Mouse (Mus musculus) kidney, postnatal 0 days (tissue): Measurements from ENCODE around the gene Gm7029. TPM values are rescaled to one million over a fixed set of nuclear protein-coding genes. Genes with fewer than 3 reads are reported as not detected.

Source experiments
- ATAC-seq: fragments of 200-750 bp; cut with Nextera tagmentation; replicated peaks from 2 replicates; pipeline ENCODE4 v1.8.0; 2017; ENCODE audit warnings: low read depth, moderate number of reproducible peaks, moderate TSS enrichment, moderate library complexity; ENCODE audit not compliant: low FRiP score
- DNase-seq: peaks from one replicate; pipeline ENCODE4 v3.0.0-alpha.2; 2016; ENCODE audit warnings: low spot score
- H3K27ac ChIP-seq: fragments of 300-500 bp; sonication (generic); 2 replicates; pipeline ENCODE4 v1.5.1; 2014; ENCODE audit warnings: mild to moderate bottlenecking
- H3K27me3 ChIP-seq: fragments of 300-500 bp; sonication (generic); 2 replicates; pipeline ENCODE4 v1.6.1; 2014; ENCODE audit warnings: low read length, mixed read lengths; ENCODE audit not compliant: insufficient read depth
- H3K36me3 ChIP-seq: fragments of 300-500 bp; sonication (generic); 2 replicates; pipeline ENCODE4 v1.6.1; 2014; ENCODE audit warnings: low read length, mixed read lengths; ENCODE audit not compliant: insufficient read depth
- H3K4me1 ChIP-seq: fragments of 300-500 bp; sonication (generic); replicated peaks from 2 replicates; pipeline ENCODE4 v1.6.1; 2014; ENCODE audit warnings: antibody characterized with exemption, low read length, mixed read lengths; ENCODE audit not compliant: insufficient read depth
- H3K4me2 ChIP-seq: fragments of 300-500 bp; sonication (generic); 2 replicates; pipeline ENCODE4 v1.6.1; 2014; ENCODE audit warnings: mild to moderate bottlenecking, low read length, moderate library complexity, mixed read lengths
- H3K4me3 ChIP-seq: fragments of 300-500 bp; sonication (generic); replicated peaks from 2 replicates; pipeline ENCODE4 v1.5.1; 2014; ENCODE audit warnings: low read depth, low read length
- H3K9ac ChIP-seq: fragments of 300-500 bp; sonication (generic); 2 replicates; pipeline ENCODE4 v1.6.1; 2014; ENCODE audit warnings: low read depth, low read length
- H3K9me3 ChIP-seq: fragments of 300-500 bp; sonication (generic); replicated peaks from 2 replicates; pipeline ENCODE4 v1.6.1; 2016; ENCODE audit warnings: low read length, inconsistent platforms, mixed read lengths
- CTCF ChIP-seq: IDR thresholded peaks from 2 replicates; pipeline ENCODE4 v1.5.1; 2016; ENCODE audit warnings: antibody characterized with exemption, low read depth, mild to moderate bottlenecking, moderate library complexity
- WGBS: fragments of 180-500 bp; shearing (Covaris S2); extraction: QIAGEN DNeasy Blood & Tissue Kit; methylation state at CpG from one replicate; pipeline ENCODE4 v1.1.7; 2014; 5-methylcytosine and 5-hydroxymethylcytosine counted together
- polyA plus RNA-seq: library from polyadenylated mRNA; unstranded; fragments of >200 nt; fragmentation: Nextera tagmentation; extraction: Ambion mirVana; gene quantifications from 2 replicates; pipeline ENCODE4 v1.2.1, GENCODE M21; 2015

Gene Gm7029
- polyA plus RNA-seq, 1 experiment from 2014 or later: not detected

- WGBS: 68% methylated on average over 31 of the region's 31 CpGs
Measured at GRCm38 (mm10) chr17:33916847-33917655, 43.4 kb downstream of the Gm7029 start.

GRCm38 (mm10) chr17:33917656-33918292 is 44.1 kb downstream of the Gm7029 start:
- no peak overlapping the region for H3K4me3 ChIP-seq
- H3K9me3 ChIP-seq: no peaks in the 10 kb centered on the region
- no peak overlapping the region for H3K27ac ChIP-seq
- WGBS: 82% methylated on average over 18 of the region's 18 CpGs
- ATAC-seq (no peak), DNase-seq (no peak)
- H3K4me1 ChIP-seq: peaks cover 6% of the 10 kb centered on the region
- no peak overlapping the region for H3K4me2 ChIP-seq
- peaks cover 15% of the 10 kb centered on the region for H3K36me3 ChIP-seq
- TF ChIP-seq CTCF: no peak
- H3K27me3 ChIP-seq: no peaks in the 10 kb centered on the region
- no peak overlapping the region for H3K9ac ChIP-seq

More at GRCm38 (mm10) chr17:33916847-33917655, 43.4 kb downstream of the Gm7029 start:
- no peaks in the 10 kb centered on the region for H3K27me3 ChIP-seq
- H3K4me3 ChIP-seq: peak overlapping the region; percentile 63
- H3K36me3 ChIP-seq: peaks cover 20% of the 10 kb centered on the region
- TF ChIP-seq CTCF: no peak
- H3K4me2 ChIP-seq: peak overlapping the region; percentile 70
- no peak for ATAC-seq
- DNase-seq: no peak
- H3K9me3 ChIP-seq: no peaks in the 10 kb centered on the region
- peaks cover 6% of the 10 kb centered on the region for H3K4me1 ChIP-seq
- H3K27ac ChIP-seq: no peak overlapping the region
- H3K9ac ChIP-seq: peak overlapping the region; percentile 69

DNA sequence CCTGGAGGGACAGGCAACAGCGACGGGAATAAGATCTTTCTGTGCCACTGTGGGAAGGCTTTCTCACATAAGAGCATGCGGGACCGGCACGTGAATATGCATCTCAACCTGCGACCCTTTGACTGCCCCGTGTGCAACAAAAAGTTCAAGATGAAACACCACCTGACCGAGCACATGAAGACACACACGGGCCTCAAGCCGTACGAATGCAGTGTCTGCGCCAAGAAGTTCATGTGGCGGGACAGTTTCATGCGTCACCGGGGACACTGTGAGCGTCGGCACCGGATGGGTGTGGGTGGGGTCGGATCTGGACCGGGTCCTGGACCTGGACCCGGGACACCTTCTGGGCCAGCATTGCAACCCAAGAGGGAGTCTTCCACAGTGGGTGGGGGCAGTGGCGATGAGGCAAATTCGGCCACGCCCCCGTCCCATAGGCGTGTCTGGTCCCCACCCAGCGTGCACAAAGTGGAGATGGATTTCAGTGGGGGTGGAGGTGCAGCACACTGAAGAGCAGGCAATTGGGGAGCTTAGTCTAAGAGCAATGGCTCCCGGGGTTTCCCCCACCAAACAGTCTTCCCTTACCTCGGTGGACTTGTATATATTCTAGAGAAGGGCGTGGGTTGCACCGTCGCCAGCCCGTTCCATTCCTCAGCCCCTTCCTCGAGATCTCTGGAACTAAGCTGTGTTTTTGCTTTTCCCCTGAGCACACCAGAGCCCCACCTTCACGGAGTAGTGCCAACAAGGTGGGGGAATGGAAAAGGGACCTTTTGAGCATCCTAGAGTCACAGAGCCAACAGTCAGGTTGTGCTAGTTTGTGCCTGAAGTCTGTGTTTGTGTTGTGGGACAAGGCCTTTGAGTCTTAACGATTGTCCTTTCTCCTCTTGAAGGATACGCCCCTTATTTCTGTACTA is 44.9 kb downstream of the Gm7029 start:
- DNase-seq (no peak), ATAC-seq (no peak)
- peak overlapping the region; percentile 95 for H3K4me2 ChIP-seq
- H3K4me1 ChIP-seq: peaks cover 6% of the 10 kb centered on the region
- H3K27ac ChIP-seq: peak overlapping the region; percentile 90; the same call in 1 of the 2 replicates
- no peak overlapping the region for H3K9ac ChIP-seq
- no peaks in the 10 kb centered on the region for H3K9me3 ChIP-seq
- no peak for TF ChIP-seq CTCF
- H3K36me3 ChIP-seq: peaks cover 9% of the 10 kb centered on the region
- WGBS: 65% methylated on average over 37 of the region's 37 CpGs
- peak overlapping the region; percentile 72; the same call in 1 of the 2 replicates for H3K4me3 ChIP-seq
- H3K27me3 ChIP-seq: no peaks in the 10 kb centered on the region

DNA sequence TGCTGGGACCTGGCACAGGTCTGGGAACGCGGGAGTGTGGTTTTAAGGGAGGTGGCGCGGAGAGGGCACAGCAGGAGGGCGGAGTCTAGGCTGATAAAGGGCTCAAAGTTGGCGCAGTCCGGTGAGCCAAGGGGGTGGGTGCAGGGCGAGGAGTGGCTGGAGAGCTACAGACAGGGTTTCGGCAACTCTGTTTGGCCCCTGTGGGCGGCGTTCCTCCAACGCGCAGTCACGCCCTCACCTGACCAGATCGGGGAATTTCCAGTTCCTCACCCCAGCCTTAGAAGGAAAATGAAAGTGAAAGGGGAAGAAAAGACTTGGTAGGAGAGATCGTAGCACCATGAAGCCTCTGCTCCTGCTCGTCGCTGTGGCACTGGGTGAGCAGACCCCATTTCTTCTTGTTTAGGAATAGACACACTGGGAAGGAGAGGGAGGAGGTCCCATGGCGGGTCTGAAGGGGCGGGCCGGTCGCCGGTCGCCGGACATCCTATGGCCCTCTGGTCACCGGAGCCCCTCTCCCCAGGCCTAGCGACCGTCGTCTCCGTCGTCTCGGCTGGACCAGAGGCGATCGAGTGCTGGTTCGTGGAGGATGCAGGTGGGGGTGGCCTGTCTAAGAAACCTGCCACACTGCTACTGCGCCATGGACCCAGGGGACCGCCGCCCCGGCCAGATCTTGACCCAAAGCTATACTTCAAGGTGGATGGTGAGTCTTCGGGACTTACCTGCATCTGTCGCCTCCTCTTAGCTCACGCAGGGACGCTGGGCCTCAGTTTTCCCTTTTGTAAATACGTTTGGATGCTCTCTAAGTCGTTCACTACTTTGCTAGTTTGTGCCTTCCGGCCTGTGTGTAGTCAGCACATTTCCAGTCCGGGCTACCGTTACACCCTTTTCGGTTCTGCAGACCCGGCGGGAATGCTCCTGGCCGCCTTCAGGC is 46.0 kb downstream of the Gm7029 start:
- 0 out of 2 replicates have a peak, but pooled peaks have one; percentile 14 for ATAC-seq
- H3K27me3 ChIP-seq: no peaks in the 10 kb centered on the region
- peak overlapping the region; percentile 72 for H3K4me3 ChIP-seq
- peak overlapping the region; percentile 71 for H3K9ac ChIP-seq
- H3K27ac ChIP-seq: peak overlapping the region; percentile 90
- TF ChIP-seq CTCF: peak; percentile 46
- under 1% methylated on average over 51 of the region's 52 CpGs for WGBS
- H3K4me2 ChIP-seq: peak overlapping the region; percentile 95
- peaks cover 6% of the 10 kb centered on the region for H3K4me1 ChIP-seq
- DNase-seq: peak; percentile 74
- no peaks in the 10 kb centered on the region for H3K36me3 ChIP-seq
- H3K9me3 ChIP-seq: no peaks in the 10 kb centered on the region

GRCm38 (mm10) chr17:33920282-33921097 is 46.9 kb downstream of the Gm7029 start:
- under 1% methylated on average over 36 of the region's 36 CpGs for WGBS
- no peaks in the 10 kb centered on the region for H3K9me3 ChIP-seq
- H3K4me1 ChIP-seq: peaks cover 6% of the 10 kb centered on the region
- peak; percentile 90 for DNase-seq
- peak; percentile 88 for TF ChIP-seq CTCF
- H3K4me3 ChIP-seq: peak overlapping the region; percentile 72
- ATAC-seq: peak; percentile 53
- H3K27me3 ChIP-seq: no peaks in the 10 kb centered on the region
- 0 out of 2 replicates have a peak, but pooled peaks cover 4% of the 10 kb centered on the region for H3K36me3 ChIP-seq
- H3K9ac ChIP-seq: peak overlapping the region; percentile 71
- peak overlapping the region; percentile 95 for H3K4me2 ChIP-seq
- H3K27ac ChIP-seq: peak overlapping the region; percentile 90
